Mouse (Mus musculus): ENCODE measurements around the gene D430042O09Rik. TPM values are rescaled to one million over a fixed set of nuclear protein-coding genes. Genes with fewer than 3 reads are reported as not detected.
"Not testable (repeated sequence)": the region's sequence is repeated elsewhere in the genome, so short reads cannot be mapped to it uniquely, and the experiment has no call there.

Gene D430042O09Rik
- 10 to 100 TPM; 29.2 to 35.2 TPM for total RNA-seq (2021)
- long read RNA-seq, experiment 1, full-length matches to known transcripts = 3 of 4 reads
- long read RNA-seq, experiment 1, partial matches to known transcripts = 0 of 4 reads
- long read RNA-seq, experiment 1, other reads (novel, unspliced or antisense) = 1 of 4 reads
- long read RNA-seq, experiment 2, full-length matches to known transcripts = 1 of 5 reads
- long read RNA-seq, experiment 2, partial matches to known transcripts = 2 of 5 reads
- long read RNA-seq, experiment 2, other reads (novel, unspliced or antisense) = 2 of 5 reads

DNA sequence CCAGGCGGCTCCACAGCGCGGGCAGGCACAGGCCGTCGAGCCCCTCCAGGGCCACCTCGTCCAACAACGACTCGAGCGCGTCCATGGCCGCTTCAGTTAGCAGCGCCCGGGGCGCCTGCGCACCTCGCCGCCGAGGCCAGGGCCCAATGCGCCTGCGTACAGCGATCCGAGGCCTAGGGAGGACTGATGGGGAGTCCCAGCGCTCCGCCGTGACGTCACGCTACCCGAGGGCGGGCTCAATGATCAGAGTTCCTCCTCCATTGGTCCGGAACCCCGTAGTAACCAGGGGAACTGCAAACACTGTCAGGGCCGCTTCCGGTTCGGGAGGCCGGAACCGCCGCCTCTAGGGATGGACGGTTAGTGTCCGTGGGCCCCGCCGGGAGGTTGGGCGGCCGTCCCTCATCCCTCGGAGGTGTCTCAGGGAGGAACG is at the start of gene D430042O09Rik, which contains the start of gene Gtf3c1:
Gene D430042O09Rik (plus strand): TSS at position 296 of the 430 bp plus-strand sequence.
Gene Gtf3c1 (minus strand): TSS at position 188 of the 430 bp plus-strand sequence.
- peak; percentile 100 for DNase-seq (ENCODE audit: low spot score in 2 of 2)

DNA sequence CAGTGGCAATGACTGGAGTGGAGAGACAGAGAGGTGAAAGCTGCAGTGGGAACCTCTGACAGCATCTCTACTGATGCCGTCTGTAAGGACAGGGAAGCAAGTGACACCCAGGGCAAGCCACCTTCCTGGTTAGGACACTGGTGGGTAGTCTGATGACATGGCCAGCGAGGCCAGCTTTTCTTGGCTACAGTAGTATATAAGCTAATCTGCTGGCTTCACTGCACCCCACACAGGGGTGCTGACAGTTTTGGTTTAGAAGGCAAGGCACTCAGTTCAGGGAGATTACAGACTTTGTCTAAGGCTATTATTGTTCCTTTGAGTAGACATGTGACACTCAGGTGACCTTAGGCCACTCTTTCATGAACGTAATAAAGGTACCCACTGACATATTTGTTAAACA is 44.0 kb upstream of the D430042O09Rik start:
- no peak for DNase-seq (ENCODE audit: low spot score in 2 of 2)

DNA sequence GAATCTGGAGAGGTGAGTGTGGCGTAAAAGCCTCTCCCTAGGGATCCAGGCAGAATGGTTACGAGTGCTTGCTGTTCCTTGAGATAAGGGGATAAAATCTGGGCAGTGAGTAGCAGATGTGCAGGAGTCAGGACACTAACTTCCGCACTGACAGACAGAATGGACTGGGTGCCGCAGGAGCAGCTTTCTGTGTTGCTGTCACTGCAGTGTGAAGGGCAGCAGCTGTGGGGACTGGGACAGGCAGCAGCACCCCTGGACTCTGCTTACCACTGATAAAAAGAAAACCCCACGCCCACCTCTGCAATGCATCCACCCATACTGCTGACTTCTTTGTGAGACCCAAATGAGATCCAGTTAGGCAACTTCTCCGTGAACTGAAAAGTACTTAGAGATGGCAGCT is 36.8 kb upstream of the D430042O09Rik start:
- no peak for DNase-seq (ENCODE audit: low spot score in 2 of 2)

DNA sequence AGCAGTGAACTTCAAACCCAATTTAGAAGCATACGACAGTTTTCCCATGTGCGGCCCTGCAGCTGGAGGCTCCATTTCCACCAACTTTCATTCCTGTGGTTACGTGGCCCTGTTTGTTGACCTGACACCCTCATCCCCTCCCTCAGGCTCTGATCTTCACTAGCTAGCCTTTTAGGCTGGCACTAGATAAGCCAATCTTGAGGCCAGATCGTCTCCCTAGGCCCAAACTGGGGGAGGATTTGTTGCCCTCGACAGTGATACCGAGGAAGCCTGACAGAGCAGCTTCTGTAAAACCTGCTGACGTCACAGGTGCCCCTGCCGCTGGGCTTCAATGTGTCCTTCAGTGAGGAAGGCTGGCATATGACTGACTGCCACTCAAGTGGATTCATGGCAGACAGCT is 36.3 kb upstream of the D430042O09Rik start:
- DNase-seq (ENCODE audit: low spot score in 2 of 2) = no peak

DNA sequence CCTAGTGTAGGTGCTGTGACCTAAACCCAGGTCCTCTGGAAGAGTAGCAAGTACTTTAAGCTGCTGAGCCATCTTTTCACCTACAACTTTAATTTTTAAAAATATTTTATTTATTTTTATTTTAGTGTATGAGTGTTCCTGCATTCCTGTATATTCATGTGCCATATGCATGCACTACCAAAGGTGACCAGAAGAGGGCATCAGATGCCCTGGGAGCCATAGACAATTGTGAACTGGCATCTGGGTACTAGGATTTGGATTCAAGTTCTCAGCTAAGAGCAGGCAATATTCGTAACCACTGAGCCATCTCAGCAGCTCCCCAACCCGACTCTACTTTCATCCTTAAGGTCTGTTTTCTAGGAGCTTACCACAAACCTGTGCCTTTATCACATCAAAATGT is 32.8 kb upstream of the D430042O09Rik start:
- peak; percentile 40 to 66 for DNase-seq (ENCODE audit: low spot score in 2 of 2)

DNA sequence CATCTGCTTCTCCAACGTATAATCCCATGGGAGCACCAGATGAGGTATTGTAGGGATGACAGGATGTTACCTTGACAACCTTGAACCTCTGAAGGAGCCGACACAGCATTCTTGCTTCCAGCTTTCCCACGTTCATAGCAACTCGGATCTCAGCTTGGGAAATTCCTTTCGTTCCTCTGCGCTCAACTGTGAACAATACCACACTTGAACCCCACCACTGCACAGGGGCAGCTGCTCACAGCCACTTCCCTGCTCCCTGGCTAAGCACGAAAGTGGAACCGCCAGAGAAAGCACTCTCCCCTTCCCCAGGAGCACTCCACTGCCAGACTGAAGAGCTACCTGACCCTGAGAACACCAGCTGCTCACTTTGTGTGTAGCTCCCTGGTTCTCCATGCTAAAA is 28.9 kb upstream of the D430042O09Rik start:
- no peak for DNase-seq (ENCODE audit: low spot score in 2 of 2)

DNA sequence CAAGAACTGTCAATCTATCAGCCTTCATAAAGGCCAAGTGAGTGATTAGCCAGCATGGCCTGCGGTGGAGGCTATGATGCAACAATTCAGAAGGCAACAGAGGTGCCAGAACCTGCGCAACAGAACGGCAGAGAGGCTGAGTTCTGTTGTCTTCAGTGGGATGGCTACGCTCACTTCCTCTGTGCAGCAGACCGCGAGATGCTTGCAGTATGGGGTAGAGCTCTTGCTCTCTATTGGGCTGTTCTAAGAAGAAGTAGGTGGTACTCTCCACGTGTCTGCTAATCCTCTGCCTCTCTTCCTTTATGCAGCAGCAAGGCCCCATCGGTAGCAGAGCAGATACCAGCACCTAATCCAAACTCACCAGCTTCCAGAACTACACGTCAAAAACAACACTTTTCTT is 27.8 kb upstream of the D430042O09Rik start:
- no peak for DNase-seq (ENCODE audit: low spot score in 2 of 2)

DNA sequence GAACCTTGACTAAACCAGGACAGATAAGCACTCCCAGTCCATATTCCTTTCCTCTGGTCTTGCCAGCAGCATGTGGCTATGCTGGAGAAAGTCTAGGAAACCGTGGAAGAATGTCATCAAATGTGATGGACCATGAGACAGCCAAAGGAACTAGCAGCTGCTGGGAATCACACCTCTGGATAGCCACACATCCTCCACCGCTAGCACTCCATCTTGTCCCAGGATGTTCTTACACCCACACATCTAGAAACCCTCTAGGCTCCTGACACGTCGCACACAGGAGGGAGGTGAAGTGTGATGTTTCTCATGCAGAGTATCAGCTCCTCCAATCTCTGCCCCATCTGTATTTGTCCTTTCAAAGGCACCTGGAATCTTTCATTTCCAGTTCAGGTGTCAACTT is 17.2 kb upstream of the D430042O09Rik start:
- peak; percentile 21 to 33 for DNase-seq (ENCODE audit: low spot score in 2 of 2)

DNA sequence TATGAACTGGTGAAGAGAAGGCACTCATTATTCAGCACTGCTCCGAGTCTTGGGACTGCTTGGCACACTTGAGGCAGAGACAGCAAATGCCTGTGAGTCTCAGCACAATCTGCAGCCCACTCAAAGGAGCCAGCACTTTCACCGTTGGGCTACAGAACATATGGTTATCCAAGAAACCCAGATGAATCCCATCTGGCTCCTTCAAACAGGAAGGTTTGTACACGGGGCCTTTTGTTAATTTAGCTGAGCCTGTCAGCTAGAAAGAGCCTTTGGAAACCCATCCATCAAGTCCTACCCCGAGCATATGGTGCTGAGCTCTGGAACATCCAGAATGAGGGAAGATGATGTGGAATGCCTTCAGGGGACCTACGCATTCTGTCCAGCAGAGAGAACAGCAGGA is 13.6 kb upstream of the D430042O09Rik start:
- DNase-seq (ENCODE audit: low spot score in 2 of 2) = peak; percentile 64 to 79

DNA sequence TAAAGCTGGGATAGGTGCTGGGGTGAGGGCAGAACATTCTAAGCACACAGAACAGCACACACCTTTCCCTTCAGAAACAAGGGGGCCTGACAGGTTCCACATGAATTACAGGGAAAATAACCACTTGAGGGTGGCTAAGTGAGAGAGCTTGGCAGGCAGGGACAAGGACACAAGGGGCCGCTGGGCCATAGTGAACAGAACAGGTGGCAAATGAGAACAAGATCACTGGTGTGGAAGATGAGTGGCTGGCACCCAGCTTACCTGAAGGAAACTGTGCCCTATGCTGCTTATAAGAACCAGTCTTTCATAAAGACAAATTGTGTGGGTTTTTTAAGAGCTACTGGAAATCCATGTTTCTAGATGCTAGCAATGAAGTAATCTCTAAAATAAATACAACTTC is 4.9 kb upstream of the D430042O09Rik start:
- no peak for DNase-seq (ENCODE audit: low spot score in 2 of 2)

DNA sequence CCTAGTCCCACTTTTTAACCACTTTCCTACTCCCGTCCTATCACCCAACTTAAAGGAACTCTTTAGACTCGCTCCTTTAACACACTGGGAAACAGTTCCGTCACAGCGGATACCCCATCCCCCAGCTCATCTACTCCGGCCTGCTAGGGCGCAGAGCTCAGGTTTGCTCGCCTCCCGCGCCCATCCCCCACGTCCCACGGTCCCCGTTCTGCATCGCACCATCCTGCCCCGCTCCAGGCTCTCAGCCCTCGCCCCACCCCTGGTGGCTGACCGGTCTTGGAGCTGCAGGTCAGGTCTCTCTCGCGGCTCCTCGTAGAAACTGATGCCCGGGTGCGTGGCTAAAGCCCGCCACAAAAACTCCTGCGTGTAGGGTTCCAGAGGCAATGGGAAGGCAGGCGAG is 502 bp upstream of the D430042O09Rik start:
- DNase-seq (ENCODE audit: low spot score in 2 of 2) = peak; percentile 48 to 53

DNA sequence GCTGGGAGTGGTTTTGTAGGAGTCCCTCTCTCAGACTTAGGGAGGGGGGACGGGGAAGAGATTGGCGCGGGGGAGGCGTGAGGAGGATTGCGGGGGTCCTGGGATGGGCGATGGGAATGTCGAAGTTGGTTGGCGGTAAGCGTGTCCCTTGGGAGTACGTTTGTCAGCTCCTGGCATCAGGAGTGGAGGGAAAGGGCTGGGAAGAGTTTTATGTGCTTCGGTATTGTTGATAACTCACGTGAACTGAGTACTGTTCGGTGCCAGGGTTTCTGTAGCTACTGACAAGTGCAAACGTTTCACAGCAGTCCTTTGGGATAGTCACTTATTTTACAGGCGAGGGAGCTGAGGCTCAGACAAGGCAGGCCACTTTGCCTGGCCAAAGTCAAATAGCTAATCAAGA is 412 bp downstream of the D430042O09Rik start:
- no peak for DNase-seq (ENCODE audit: low spot score in 2 of 2)

DNA sequence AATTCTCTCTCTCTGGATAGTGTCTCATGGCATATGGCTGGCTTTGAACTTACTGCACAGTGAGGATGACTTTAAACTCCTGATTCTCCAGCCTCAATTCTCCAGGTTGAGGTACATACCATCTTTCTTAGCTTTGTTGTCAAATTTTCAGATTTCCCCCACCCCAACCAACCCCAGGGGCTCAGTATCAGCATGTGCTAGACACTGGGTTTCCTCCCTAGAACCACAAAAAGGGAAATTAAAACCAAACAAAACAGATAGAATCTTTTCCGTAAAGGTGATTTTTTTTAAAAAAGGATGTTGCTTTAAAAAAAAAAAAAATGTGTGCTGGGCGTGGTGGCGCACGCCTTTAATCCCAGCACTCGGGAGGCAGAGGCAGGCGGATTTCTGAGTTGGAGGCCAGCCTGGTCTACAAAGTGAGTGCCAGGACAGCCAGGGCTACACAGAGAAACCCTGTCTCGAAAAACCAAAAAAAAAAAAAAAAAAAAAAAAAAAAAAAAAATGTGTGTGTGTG is 5.9 kb downstream of the D430042O09Rik start:
- not testable (repeated sequence) for DNase-seq (ENCODE audit: low spot score in 2 of 2)

DNA sequence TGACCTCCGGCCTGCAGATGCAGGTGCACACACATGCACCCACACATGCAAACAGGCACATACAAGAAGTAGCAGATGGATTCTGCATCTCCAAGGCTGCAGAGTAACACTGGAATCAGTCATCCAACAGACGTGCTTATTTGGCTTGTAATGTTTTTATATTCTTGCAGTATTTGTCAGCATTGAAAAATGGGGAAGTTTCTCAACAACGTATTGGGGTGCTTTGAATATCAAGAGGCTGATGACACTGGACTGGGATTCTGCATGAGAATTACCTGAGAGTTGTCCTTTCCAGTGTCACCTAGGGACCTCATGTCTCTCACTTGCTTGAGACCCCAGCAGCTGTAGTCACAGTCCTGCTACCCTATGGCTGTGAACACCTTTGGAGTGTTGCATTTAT is 7.1 kb downstream of the D430042O09Rik start:
- no peak for DNase-seq (ENCODE audit: low spot score in 2 of 2)

DNA sequence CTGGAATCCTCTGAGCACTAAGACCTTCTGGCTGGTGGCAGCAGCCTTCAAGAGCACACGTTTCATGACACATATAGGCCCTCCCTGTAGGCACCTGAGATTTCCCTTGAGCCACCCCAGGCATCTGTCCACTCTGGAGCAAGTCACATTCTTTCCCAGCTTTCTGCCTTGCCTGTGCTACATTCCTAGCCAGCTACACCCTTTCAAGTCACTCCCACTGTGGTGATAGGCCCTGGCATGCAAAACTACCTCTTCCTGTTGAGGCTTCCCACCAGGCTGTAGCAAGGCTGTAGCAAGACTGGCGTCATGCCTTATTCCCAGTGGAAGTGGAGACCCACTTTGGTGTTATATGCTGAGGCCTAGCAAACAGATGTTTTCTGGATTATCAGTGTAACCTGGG is 9.0 kb downstream of the D430042O09Rik start:
- no peak for DNase-seq (ENCODE audit: low spot score in 2 of 2)

DNA sequence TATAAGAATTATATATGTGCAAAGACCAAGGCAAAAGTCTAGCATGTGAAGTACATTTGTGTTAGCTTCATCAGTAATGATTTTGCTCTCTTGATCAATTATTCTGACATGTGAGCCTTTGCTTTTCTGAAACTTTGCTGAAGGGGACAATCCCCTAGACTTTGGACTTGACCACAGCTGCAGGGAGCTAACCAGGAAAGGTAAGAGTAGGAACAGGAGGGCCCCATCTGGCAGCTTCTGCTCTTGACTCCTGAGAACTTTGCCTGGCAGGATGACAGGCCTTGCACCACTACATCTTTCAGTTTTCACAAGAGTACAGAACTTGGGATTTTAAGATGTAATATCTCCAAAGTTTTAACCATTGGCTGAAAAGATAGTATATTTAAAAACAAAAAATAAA is 9.9 kb downstream of the D430042O09Rik start:
- DNase-seq (ENCODE audit: low spot score in 2 of 2) = no peak

DNA sequence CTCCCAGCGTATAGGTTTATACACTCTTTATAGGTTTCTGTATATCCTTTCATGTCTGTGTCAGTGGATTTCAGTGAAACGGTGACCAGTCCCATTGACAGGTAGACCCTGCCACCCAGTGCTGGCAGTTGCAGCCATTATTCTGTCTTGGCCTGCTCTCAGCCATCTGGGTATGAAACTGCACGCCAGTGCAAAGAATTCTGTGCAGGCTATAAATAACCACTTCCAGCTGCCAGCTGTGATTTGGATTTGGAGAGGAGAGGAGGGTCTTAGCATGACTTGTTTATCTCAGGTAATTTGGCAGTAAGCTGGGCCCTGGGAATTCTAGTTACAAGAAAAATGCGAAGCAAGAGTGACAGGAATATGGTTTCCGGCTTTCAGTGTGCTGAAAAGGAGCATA is 12.7 kb downstream of the D430042O09Rik start:
- DNase-seq (ENCODE audit: low spot score in 2 of 2) = no peak

DNA sequence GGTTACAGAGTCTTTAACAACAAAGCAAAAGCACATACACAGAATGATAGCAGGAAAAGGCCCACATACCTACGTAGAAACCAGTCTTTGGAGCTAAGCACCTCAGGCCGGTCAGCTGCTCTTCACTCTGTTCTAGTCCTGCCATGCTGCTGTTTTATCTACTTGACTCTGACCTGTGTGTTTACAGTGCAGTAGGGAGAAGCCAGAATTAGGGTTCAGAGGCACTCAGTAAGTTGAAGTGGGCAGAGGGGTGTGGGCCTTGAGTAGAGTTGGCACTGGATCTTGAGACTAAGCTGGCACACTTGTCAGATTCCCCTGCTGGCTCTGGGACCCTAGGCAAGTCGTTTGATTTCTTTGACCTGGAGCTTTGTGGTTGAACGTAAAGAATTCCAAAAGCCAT is 13.3 kb downstream of the D430042O09Rik start:
- no peak for DNase-seq (ENCODE audit: low spot score in 2 of 2)

DNA sequence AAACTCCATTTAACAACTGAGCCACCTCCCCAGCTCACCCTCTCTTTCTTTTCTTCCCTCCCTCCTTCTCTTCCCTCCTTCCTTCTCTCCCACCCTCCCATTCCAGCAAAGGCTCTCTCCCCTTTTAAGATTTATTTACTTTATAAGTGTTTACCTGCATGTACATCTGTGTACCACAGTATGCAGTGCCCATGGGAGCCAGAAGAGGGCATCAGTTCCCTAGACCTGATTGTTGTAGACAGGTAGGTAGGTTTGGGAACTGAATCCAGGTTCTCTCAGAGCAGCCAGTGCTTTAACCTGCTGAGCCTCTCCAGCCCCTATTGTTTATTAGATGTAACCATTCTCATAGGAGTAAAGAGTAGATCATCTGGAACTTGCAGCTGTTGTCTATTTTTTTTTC is 14.4 kb downstream of the D430042O09Rik start:
- DNase-seq (ENCODE audit: low spot score in 2 of 2) = no peak

DNA sequence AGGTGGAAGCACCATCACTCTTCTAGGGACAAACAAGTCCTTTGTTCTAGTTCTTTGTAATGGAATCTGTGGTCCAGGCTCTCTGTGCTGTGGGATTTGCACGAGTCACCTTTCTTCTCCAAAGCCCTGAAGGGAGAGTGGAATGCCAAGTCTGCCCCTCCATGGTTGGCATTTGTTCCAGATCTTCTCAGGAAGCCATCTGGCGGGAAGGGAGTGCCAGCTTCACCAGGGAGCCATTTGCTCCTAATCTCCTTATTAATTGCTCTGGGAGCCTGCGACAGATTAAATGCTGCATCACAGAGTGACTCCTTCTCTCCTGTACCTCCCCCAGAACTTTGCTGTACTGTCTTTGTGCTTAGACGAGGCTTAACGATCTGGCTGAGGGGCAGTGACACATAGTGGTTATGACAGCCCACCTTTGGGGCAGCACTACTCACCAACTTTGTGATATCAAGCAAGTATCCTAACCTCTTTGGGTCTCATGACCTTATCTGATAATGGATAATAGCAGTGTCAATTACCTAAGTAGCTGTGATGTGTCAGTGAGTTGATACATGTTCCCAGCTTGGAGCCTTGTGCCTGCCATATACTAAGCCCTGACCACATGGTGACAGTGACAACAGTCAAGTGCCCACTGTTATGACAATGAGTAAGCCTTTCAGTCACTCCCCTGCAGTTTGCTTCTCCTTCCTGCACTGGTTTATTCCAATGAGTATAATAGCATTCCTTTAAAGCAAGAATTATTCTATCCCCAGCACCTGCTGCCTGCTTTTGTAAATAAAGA is 15.7 kb downstream of the D430042O09Rik start:
- DNase-seq (ENCODE audit: low spot score in 2 of 2) = no peak

DNA sequence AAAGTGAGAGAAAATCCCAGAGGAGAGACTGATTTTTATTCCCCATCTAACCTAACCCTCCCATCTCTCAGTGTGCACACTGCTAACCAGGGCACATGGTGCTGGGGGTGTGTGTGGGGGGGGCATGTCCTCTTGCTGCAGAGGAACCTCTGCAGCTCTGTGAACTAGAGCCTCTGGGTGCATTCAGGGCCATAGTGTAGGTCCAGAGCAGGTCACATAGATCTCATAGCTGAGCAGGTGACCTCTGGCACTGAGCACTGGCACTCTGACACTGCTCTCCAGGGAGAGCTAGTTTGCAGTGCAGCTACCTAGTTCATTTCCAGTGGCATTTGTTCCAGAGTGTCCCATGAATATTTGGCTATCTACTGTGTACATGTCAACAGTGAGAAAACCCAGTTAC is 24.0 kb downstream of the D430042O09Rik start:
- no peak for DNase-seq (ENCODE audit: low spot score in 2 of 2)

DNA sequence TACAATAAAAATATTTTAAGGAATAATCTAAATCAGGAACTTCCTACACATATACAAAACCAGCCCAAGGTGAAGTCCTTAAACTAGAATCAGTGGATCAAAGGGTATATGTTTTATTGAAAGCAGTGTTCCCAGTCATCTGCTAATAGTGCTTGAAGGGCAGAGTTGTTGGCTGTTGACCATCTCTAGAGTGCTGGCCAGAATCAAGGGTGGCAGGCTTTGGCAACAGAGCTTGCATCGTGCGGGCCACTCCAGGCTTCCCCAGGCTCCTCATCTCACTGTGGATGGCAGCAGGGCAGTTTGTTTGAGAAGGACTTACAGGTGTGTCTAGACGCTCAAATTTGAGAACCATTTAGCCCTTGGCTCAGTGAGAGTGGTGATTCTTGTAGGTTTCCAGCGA is 26.1 kb downstream of the D430042O09Rik start:
- DNase-seq (ENCODE audit: low spot score in 2 of 2) = no peak
